Mouse (Mus musculus) lung, embryonic 16.5 days (tissue): Measurements from ENCODE around the gene Kncn. TPM values are rescaled to one million over a fixed set of nuclear protein-coding genes. Genes with fewer than 3 reads are reported as not detected.

Experiments used
- ATAC-seq: fragments of 200-750 bp; cut with Nextera tagmentation; 2 replicates; pipeline ENCODE4 v1.8.0; 2017; ENCODE audit warnings: low read depth, mild to moderate bottlenecking, moderate library complexity
- H3K27ac ChIP-seq: fragments of 300-500 bp; sonication (generic); 2 replicates; pipeline ENCODE4 v1.5.1; 2014; ENCODE audit warnings: mild to moderate bottlenecking, control low read depth, low read length
- H3K27me3 ChIP-seq: fragments of 300-500 bp; sonication (generic); 2 replicates; pipeline ENCODE4 v1.6.1; 2014; ENCODE audit warnings: low read depth, low read length, mixed read lengths; ENCODE audit not compliant: control insufficient read depth, insufficient read depth
- H3K36me3 ChIP-seq: fragments of 300-500 bp; sonication (generic); 2 replicates; pipeline ENCODE4 v1.6.1; 2014; ENCODE audit warnings: low read length; ENCODE audit not compliant: control insufficient read depth, insufficient read depth
- H3K4me1 ChIP-seq: fragments of 300-500 bp; sonication (generic); replicated peaks from 2 replicates; pipeline ENCODE4 v1.6.1; 2014; ENCODE audit warnings: low read length, mixed read lengths; ENCODE audit not compliant: control insufficient read depth, insufficient read depth
- H3K4me2 ChIP-seq: fragments of 300-500 bp; sonication (generic); 2 replicates; pipeline ENCODE4 v1.6.1; 2014; ENCODE audit warnings: low read depth, low read length, control low read depth
- H3K4me3 ChIP-seq: fragments of 300-500 bp; sonication (generic); 2 replicates; pipeline ENCODE4 v1.5.1; 2014; ENCODE audit warnings: mild to moderate bottlenecking, low read length, control low read depth
- H3K9ac ChIP-seq: fragments of 300-500 bp; sonication (generic); 2 replicates; pipeline ENCODE4 v1.6.1; 2014; ENCODE audit warnings: low read length, control low read depth
- H3K9me3 ChIP-seq: fragments of 300-500 bp; sonication (generic); 2 replicates; pipeline ENCODE4 v1.6.1; 2016; ENCODE audit warnings: low read length; ENCODE audit not compliant: control insufficient read depth
- WGBS: fragments of 180-500 bp; shearing (Covaris S2); extraction: QIAGEN DNeasy Blood & Tissue Kit; methylation state at CpG from one replicate; pipeline ENCODE4 v1.1.7; 2014; 5-methylcytosine and 5-hydroxymethylcytosine counted together
- polyA plus RNA-seq: library from polyadenylated mRNA; unstranded; fragments of >200 nt; fragmentation: Nextera tagmentation; extraction: Ambion mirVana; gene quantifications from 2 replicates; pipeline ENCODE4 v1.2.1, GENCODE M21; 2015

Kncn gene
- polyA plus RNA-seq, 1 experiment from 2014 or later = not detected

- H3K9ac ChIP-seq = no peak overlapping the region
- H3K27ac ChIP-seq = no peak overlapping the region
- no peaks in the 10 kb centered on the region for H3K27me3 ChIP-seq
- H3K4me3 ChIP-seq = no peak overlapping the region
- H3K9me3 ChIP-seq = no peaks in the 10 kb centered on the region
- H3K36me3 ChIP-seq = peaks cover 11% of the 10 kb centered on the region
- no peaks in the 10 kb centered on the region for H3K4me1 ChIP-seq
- H3K4me2 ChIP-seq = no peak overlapping the region
- WGBS = 39% methylated on average over 10 of the region's 10 CpGs
- ATAC-seq = no peak
Observed at GRCm38 (mm10) chr4:115863880-115864279, 20.3 kb upstream of the Kncn start.

- Histone ChIP-seq H3K27me3 (no peaks in the 10 kb centered on the region), H3K27ac (no peak overlapping the region), H3K4me1 (no peaks in the 10 kb centered on the region), H3K4me3 (no peak overlapping the region), H3K9ac (no peak overlapping the region), H3K4me2 (no peak overlapping the region), H3K36me3 (no peaks in the 10 kb centered on the region), H3K9me3 (no peaks in the 10 kb centered on the region)
- WGBS = 42% methylated on average over 16 of the region's 16 CpGs
- ATAC-seq = no peak
Observed at GRCm38 (mm10) chr4:115869512-115870210, 14.5 kb upstream of the Kncn start.

GRCm38 (mm10) chr4:115873231-115873630, 11.0 kb upstream of the Kncn start:
- no peak for ATAC-seq
- Histone ChIP-seq H3K27me3 (no peaks in the 10 kb centered on the region), H3K9me3 (no peaks in the 10 kb centered on the region), H3K4me1 (peaks cover 3% of the 10 kb centered on the region; the same call in 1 of the 2 replicates), H3K9ac (no peak overlapping the region), H3K36me3 (no peaks in the 10 kb centered on the region), H3K4me2 (no peak overlapping the region), H3K4me3 (no peak overlapping the region), H3K27ac (no peak overlapping the region)
- 85% methylated on average over 3 of the region's 3 CpGs for WGBS

DNA sequence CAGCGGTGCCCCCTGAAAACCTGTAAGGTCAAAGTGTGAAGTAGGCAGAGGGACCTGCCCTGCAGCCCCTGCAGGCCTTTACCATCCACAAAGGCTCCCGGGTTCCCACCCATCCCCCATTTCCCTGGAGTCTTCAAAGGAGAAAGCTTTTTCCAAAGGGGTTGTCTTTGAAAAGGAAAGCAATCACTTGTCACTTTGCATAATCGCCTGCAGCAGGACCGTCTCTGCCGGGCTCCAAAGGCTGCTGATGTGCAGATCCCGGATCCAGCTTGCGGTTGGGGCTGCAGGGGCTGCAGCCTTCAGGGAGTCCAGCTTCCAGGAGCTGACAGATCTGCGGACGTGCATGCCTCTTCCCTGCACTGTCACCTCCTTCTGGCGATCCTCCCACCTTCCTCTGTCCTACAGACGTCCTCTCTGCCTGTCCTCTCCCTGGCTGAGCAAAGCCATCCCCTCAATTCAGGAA, 6.0 kb upstream of the Kncn start:
- H3K27me3 ChIP-seq = no peaks in the 10 kb centered on the region
- H3K4me2 ChIP-seq = peak overlapping the region; percentile 25; the same call in 1 of the 2 replicates
- peak; percentile 31; the same call in 1 of the 2 replicates for ATAC-seq
- no peaks in the 10 kb centered on the region for H3K36me3 ChIP-seq
- H3K9ac ChIP-seq = peak overlapping the region; percentile 6; the same call in 1 of the 2 replicates
- H3K9me3 ChIP-seq = no peaks in the 10 kb centered on the region
- H3K4me1 ChIP-seq = peaks cover 6% of the 10 kb centered on the region; the same call in 1 of the 2 replicates
- 9% methylated on average over 11 of the region's 11 CpGs for WGBS
- no peak overlapping the region for H3K4me3 ChIP-seq
- H3K27ac ChIP-seq = no peak overlapping the region

GRCm38 (mm10) chr4:115878828-115879227, 5.4 kb upstream of the Kncn start:
- no peaks in the 10 kb centered on the region for H3K27me3 ChIP-seq
- WGBS = 42% methylated on average over 9 of the region's 9 CpGs
- H3K4me1 ChIP-seq = peaks cover 6% of the 10 kb centered on the region; the same call in 1 of the 2 replicates
- H3K27ac ChIP-seq = no peak overlapping the region
- H3K9me3 ChIP-seq = no peaks in the 10 kb centered on the region
- no peak overlapping the region for H3K4me3 ChIP-seq
- ATAC-seq = no peak
- H3K4me2 ChIP-seq = no peak overlapping the region
- no peaks in the 10 kb centered on the region for H3K36me3 ChIP-seq
- H3K9ac ChIP-seq = no peak overlapping the region

DNA sequence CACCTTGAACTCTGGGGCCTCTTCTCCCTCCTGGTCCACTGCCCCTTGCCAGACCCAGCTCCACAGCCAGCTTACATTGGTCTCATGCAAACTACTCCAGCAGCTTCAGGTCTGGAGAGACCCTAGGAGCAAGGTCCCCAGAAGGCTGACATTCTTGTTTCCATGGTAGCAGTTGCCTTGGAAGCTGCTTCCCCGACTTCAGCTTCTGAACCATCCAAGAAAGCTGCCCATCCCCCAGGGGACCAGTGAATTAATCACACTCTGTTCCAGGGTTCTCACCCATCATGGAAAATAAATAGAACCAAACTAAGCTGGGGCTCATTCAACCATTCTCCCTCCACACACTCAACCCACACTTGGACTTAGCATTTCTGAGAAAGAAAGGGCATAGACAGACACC, 3.0 kb upstream of the Kncn start:
- Histone ChIP-seq H3K4me3 (no peak overlapping the region), H3K4me1 (peaks cover 6% of the 10 kb centered on the region; the same call in 1 of the 2 replicates), H3K36me3 (no peaks in the 10 kb centered on the region), H3K9ac (no peak overlapping the region), H3K27ac (no peak overlapping the region), H3K9me3 (no peaks in the 10 kb centered on the region), H3K27me3 (no peaks in the 10 kb centered on the region), H3K4me2 (no peak overlapping the region)
- ATAC-seq = no peak
- 25% methylated on average over 1 of the region's 1 CpGs for WGBS

GRCm38 (mm10) chr4:115882195-115882594, 2.0 kb upstream of the Kncn start:
- 43% methylated on average over 4 of the region's 4 CpGs for WGBS

GRCm38 (mm10) chr4:115885846-115886245, 1.6 kb downstream of the Kncn start:
- no peaks in the 10 kb centered on the region for H3K36me3 ChIP-seq
- H3K4me1 ChIP-seq = no peaks in the 10 kb centered on the region
- H3K27me3 ChIP-seq = peaks cover 12% of the 10 kb centered on the region
- H3K27ac ChIP-seq = no peak overlapping the region
- no peak for ATAC-seq
- no peak overlapping the region for H3K4me2 ChIP-seq
- H3K4me3 ChIP-seq = no peak overlapping the region
- WGBS = 78% methylated on average over 3 of the region's 3 CpGs
- H3K9ac ChIP-seq = no peak overlapping the region
- H3K9me3 ChIP-seq = no peaks in the 10 kb centered on the region

More at GRCm38 (mm10) chr4:115882195-115882594, 2.0 kb upstream of the Kncn start:
- no peak overlapping the region for H3K9ac ChIP-seq
- H3K36me3 ChIP-seq = no peaks in the 10 kb centered on the region
- no peak overlapping the region for H3K27ac ChIP-seq
- no peak for ATAC-seq
- no peaks in the 10 kb centered on the region for H3K27me3 ChIP-seq
- no peak overlapping the region for H3K4me2 ChIP-seq
- peaks cover 6% of the 10 kb centered on the region; the same call in 1 of the 2 replicates for H3K4me1 ChIP-seq
- no peak overlapping the region for H3K4me3 ChIP-seq
- no peaks in the 10 kb centered on the region for H3K9me3 ChIP-seq

- WGBS = 67% methylated on average over 1 of the region's 1 CpGs
- H3K4me3 ChIP-seq = no peak overlapping the region
- no peak for ATAC-seq
- no peaks in the 10 kb centered on the region for H3K36me3 ChIP-seq
- no peaks in the 10 kb centered on the region for H3K9me3 ChIP-seq
- H3K27me3 ChIP-seq = peaks cover 18% of the 10 kb centered on the region
- no peak overlapping the region for H3K4me2 ChIP-seq
- no peak overlapping the region for H3K9ac ChIP-seq
- no peaks in the 10 kb centered on the region for H3K4me1 ChIP-seq
- no peak overlapping the region for H3K27ac ChIP-seq
Observed at GRCm38 (mm10) chr4:115886875-115887274, 2.7 kb downstream of the Kncn start.
